ENCODE assay signal across 8 mouse cellular contexts in the genomic region with DNA sequence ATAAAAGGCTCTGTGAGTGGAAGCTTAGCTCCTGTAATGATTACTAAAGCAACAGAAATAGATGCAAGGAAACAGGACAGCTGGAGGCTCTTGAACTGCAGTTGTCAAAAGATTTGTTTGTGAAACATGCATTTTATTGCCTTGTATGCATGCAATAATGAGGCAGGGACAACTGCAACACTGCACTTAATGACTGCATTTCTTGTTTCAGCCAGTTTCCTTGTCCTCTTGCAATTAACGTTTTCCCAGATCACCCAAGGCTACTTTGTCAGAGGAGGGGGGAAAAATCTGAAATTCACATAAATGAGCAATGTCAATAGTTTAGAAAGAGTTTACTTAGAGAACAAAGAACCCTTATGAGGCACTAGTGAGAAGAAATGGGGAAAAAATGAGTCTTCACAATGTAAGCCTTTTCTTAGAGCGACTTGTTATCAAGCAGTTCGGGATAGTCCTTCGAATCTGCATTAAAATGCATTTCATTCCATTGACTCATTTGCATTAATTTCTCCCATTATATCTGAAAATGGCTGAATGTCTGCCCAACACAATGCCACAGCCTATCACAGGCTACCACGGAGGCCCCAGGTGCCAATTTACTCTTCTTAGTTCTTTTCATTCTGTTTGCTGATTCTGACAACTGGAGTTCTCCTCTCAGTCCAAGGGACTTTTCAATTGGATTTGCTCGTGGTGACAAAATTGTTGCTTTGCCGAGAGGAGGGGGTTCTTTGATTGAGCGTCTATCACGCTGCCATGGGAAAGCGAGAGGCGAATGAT.
A peak's percentile ranks its signal among the peaks of the same experiment; 100 is the strongest.
DNase-seq lines count a peak whose midpoint lies in the region; ATAC-seq and TF ChIP-seq lines count a peak whose summit lies in the region.

No protein-coding gene starts in this region.

- H3K27me3 ChIP-seq in embryonic facial prominence, embryonic 14.5 days (replicated peaks; ENCODE audit: control insufficient read depth, insufficient read depth, low read length) = no peaks in the 10 kb centered on the region
- H3K27me3 ChIP-seq in hindbrain, embryonic 16.5 days (replicated peaks; ENCODE audit: control insufficient read depth, insufficient read depth, low read length) = no peaks in the 10 kb centered on the region
- no peaks in the 10 kb centered on the region for H3K27me3 ChIP-seq in liver, postnatal 0 days (ENCODE audit: insufficient read depth, low read length)

- no peaks in the 10 kb centered on the region for H3K36me3 ChIP-seq in embryonic facial prominence, embryonic 14.5 days (ENCODE audit: control insufficient read depth, insufficient read depth, low read length)
- no peaks in the 10 kb centered on the region for H3K36me3 ChIP-seq in hindbrain, embryonic 16.5 days (ENCODE audit: control insufficient read depth, insufficient read depth, low read length)
- H3K36me3 ChIP-seq in liver, postnatal 0 days (replicated peaks; ENCODE audit: insufficient read depth, low read length) = no peaks in the 10 kb centered on the region

- no peak overlapping the region for H3K4me2 ChIP-seq in embryonic facial prominence, embryonic 14.5 days (ENCODE audit: low read depth, low read length)
- peak overlapping the region; percentile 52 for H3K4me2 ChIP-seq in hindbrain, embryonic 16.5 days (ENCODE audit: low read length)
- H3K4me2 ChIP-seq in liver, postnatal 0 days (ENCODE audit: low read depth, low read length) = no peak overlapping the region

- H3K4me1 ChIP-seq in embryonic facial prominence, embryonic 14.5 days (ENCODE audit: control insufficient read depth, insufficient read depth, low read length) = peaks cover 8% of the 10 kb centered on the region; the same call in 1 of the 2 replicates
- H3K4me1 ChIP-seq in hindbrain, embryonic 16.5 days (ENCODE audit: control insufficient read depth, insufficient read depth, low read depth, low read length) = peaks cover 20% of the 10 kb centered on the region
- no peaks in the 10 kb centered on the region for H3K4me1 ChIP-seq in liver, postnatal 0 days (ENCODE audit: insufficient read depth)

- no peaks in the 10 kb centered on the region for H3K9me3 ChIP-seq in embryonic facial prominence, embryonic 14.5 days (ENCODE audit: control insufficient read depth, low read length)
- H3K9me3 ChIP-seq in hindbrain, embryonic 16.5 days (ENCODE audit: control insufficient read depth, low read length) = no peaks in the 10 kb centered on the region
- H3K9me3 ChIP-seq in liver, postnatal 0 days (ENCODE audit: low read length) = no peaks in the 10 kb centered on the region

- WGBS in embryonic facial prominence, embryonic 14.5 days = 45% methylated on average over 11 of the region's 11 CpGs
- 19% methylated on average over 11 of the region's 11 CpGs for WGBS in hindbrain, embryonic 16.5 days
- WGBS in liver, postnatal 0 days (ENCODE audit: insufficient replicate concordance) = 57% methylated on average over 11 of the region's 11 CpGs

- H3K9ac ChIP-seq in embryonic facial prominence, embryonic 14.5 days (ENCODE audit: low read depth, low read length) = no peak overlapping the region
- peak overlapping the region; percentile 38; the same call in 1 of the 2 replicates for H3K9ac ChIP-seq in hindbrain, embryonic 16.5 days (ENCODE audit: low read depth, low read length)
- no peak overlapping the region for H3K9ac ChIP-seq in liver, postnatal 0 days (replicated peaks)

- intact Hi-C loops in left cerebral cortex, postnatal 14 days (cut with DNase I) = no loop called here

- no peak overlapping the region for H3K27ac ChIP-seq in layer of hippocampus, adult 2 months
- no peak overlapping the region for H3K27ac ChIP-seq in embryonic facial prominence, embryonic 14.5 days (replicated peaks; ENCODE audit: low read depth, low read length)
- peak overlapping the region; percentile 61 for H3K27ac ChIP-seq in hindbrain, embryonic 16.5 days (ENCODE audit: low read depth, low read length)
- no peak overlapping the region for H3K27ac ChIP-seq in liver, postnatal 0 days (ENCODE audit: low read depth)

- peak; percentile 33; the same call in 1 of the 2 replicates for ATAC-seq in embryonic facial prominence, embryonic 14.5 days (ENCODE audit: low read depth)
- peak; percentile 77 for ATAC-seq in hindbrain, embryonic 16.5 days
- ATAC-seq in liver, postnatal 0 days = no peak

- H3K4me3 ChIP-seq in layer of hippocampus, adult 2 months = peak overlapping the region; percentile 41
- H3K4me3 ChIP-seq in embryonic facial prominence, embryonic 14.5 days (ENCODE audit: low read depth, low read length) = no peak overlapping the region
- H3K4me3 ChIP-seq in hindbrain, embryonic 16.5 days (ENCODE audit: low read length) = peak overlapping the region; percentile 26
- H3K4me3 ChIP-seq in liver, postnatal 0 days (ENCODE audit: low read depth, low read length) = no peak overlapping the region

- no peak for TF ChIP-seq CTCF in layer of hippocampus, adult 2 months (conservative IDR thresholded peaks at IDR 0.05)
- TF ChIP-seq CTCF in liver, postnatal 0 days (IDR thresholded peaks at IDR 0.05; ENCODE audit: low read depth) = no peak

- DNase-seq in layer of hippocampus, adult 2 months (ENCODE audit: low spot score in 2 of 2) = no peak
- no peak for DNase-seq in layer of hippocampus, adult 11-12 months (ENCODE audit: low spot score)
- DNase-seq in embryonic facial prominence, embryonic 14.5 days (ENCODE audit: low spot score) = peak; percentile 20
- DNase-seq in retina, embryonic 14.5 days (ENCODE audit: low spot score) = peak; percentile 66
- DNase-seq in left cerebral cortex, postnatal 14 days (ENCODE audit: low spot score in 2 of 2) = no peak
- DNase-seq in liver, postnatal 0 days = no peak
- no peak for DNase-seq in ovary, adult 18-20 months (ENCODE audit: low spot score)

- TF ChIP-seq EP300 in liver, postnatal 0 days (IDR thresholded peaks at IDR 0.05; ENCODE audit: low read depth) = no peak

Comparison
In these comparisons a context has a peak if more than half of its experiments do, and no peak if none do; other contexts are left out.
1. DNase-seq: peak in embryonic facial prominence, embryonic 14.5 days (single experiment) and retina, embryonic 14.5 days (single experiment); none in layer of hippocampus, adult 2 months (0 of 2), layer of hippocampus, adult 11-12 months (single experiment), left cerebral cortex, postnatal 14 days (0 of 2), liver, postnatal 0 days (single experiment) and ovary, adult 18-20 months (single experiment).
2. H3K4me3 ChIP-seq: peak in layer of hippocampus, adult 2 months (single experiment) and hindbrain, embryonic 16.5 days (single experiment); none in embryonic facial prominence, embryonic 14.5 days (single experiment) and liver, postnatal 0 days (single experiment).